Mouse (Mus musculus): ENCODE results near the gene Soga3. TPM values are rescaled to one million over a fixed set of nuclear protein-coding genes. Genes with fewer than 3 reads are reported as not detected.
A peak's percentile ranks its signal among the peaks of the same experiment; 100 is the strongest.

Soga3 gene
- total RNA-seq (2014; rRNA removed) (132 and 135 TPM in 2 replicates), polyA plus RNA-seq (2015; fragmentation: Nextera tagmentation; extraction: Ambion mirVana) (139 and 149 TPM in 2 replicates)

GRCm38 (mm10) chr10:29143566-29144335 is at the start of gene Soga3:
Soga3 (plus strand) TSS chr10:29143839.
- peak; percentile 74 for ATAC-seq
- DNase-seq (ENCODE audit: low spot score), result peak; percentile 92
- Histone ChIP-seq H3K27me3 (ENCODE audit: insufficient read depth, low read length) (no peaks in the 10 kb centered on the region), H3K4me3 (ENCODE audit: low read length) (peak within 1 kb of the TSS; percentile 70), H3K27ac (peak within 1 kb of the TSS; percentile 94), H3K9ac (replicated peaks; ENCODE audit: low read length) (peak within 1 kb of the TSS; percentile 69), H3K4me1 (ENCODE audit: insufficient read depth, low read length) (0 out of 2 replicates have a peak, but pooled peaks cover 6% of the 10 kb centered on the region), H3K9me3 (ENCODE audit: low read length) (no peaks in the 10 kb centered on the region), H3K36me3 (ENCODE audit: insufficient read depth, low read length) (no peaks in the 10 kb centered on the region), H3K4me2 (ENCODE audit: low read depth, low read length) (peak within 1 kb of the TSS; percentile 78)
- TF ChIP-seq CTCF (IDR thresholded peaks at IDR 0.05; ENCODE audit: low read depth), result no peak
- under 1% methylated on average over 34 of the region's 34 CpGs for WGBS

GRCm38 (mm10) chr10:29106962-29107361 is 36.7 kb upstream of the Soga3 start:
- no peaks in the 10 kb centered on the region for H3K36me3 ChIP-seq (ENCODE audit: insufficient read depth, low read length)
- WGBS, result 18% methylated on average over 4 of the region's 4 CpGs
- H3K27ac ChIP-seq, result no peak overlapping the region
- no peak for ATAC-seq
- no peak overlapping the region for H3K4me2 ChIP-seq (ENCODE audit: low read depth, low read length)
- DNase-seq (ENCODE audit: low spot score), result peak; percentile 28
- no peaks in the 10 kb centered on the region for H3K27me3 ChIP-seq (ENCODE audit: insufficient read depth, low read length)
- no peaks in the 10 kb centered on the region for H3K9me3 ChIP-seq (ENCODE audit: low read length)
- no peaks in the 10 kb centered on the region for H3K4me1 ChIP-seq (ENCODE audit: insufficient read depth, low read length)
- no peak overlapping the region for H3K9ac ChIP-seq (replicated peaks; ENCODE audit: low read length)
- peak; percentile 75 for TF ChIP-seq CTCF (IDR thresholded peaks at IDR 0.05; ENCODE audit: low read depth)
- no peak overlapping the region for H3K4me3 ChIP-seq (ENCODE audit: low read length)

- 0 out of 2 replicates have a peak, but pooled peaks cover 2% of the 10 kb centered on the region for H3K4me1 ChIP-seq (ENCODE audit: insufficient read depth, low read length)
- no peaks in the 10 kb centered on the region for H3K9me3 ChIP-seq (ENCODE audit: low read length)
- DNase-seq (ENCODE audit: low spot score) (peak; percentile 19), ATAC-seq (no peak)
- H3K4me3 ChIP-seq (ENCODE audit: low read length), result peak overlapping the region; percentile 70
- no peaks in the 10 kb centered on the region for H3K36me3 ChIP-seq (ENCODE audit: insufficient read depth, low read length)
- peak overlapping the region; percentile 69 for H3K9ac ChIP-seq (replicated peaks; ENCODE audit: low read length)
- no peak for TF ChIP-seq CTCF (IDR thresholded peaks at IDR 0.05; ENCODE audit: low read depth)
- H3K4me2 ChIP-seq (ENCODE audit: low read depth, low read length), result peak overlapping the region; percentile 78
- H3K27ac ChIP-seq, result peak overlapping the region; percentile 94; the same call in 1 of the 2 replicates
- WGBS, result 27% methylated on average over 7 of the region's 7 CpGs
- no peaks in the 10 kb centered on the region for H3K27me3 ChIP-seq (ENCODE audit: insufficient read depth, low read length)
Observed at GRCm38 (mm10) chr10:29142556-29143105, 1.0 kb upstream of the Soga3 start.

GRCm38 (mm10) chr10:29144612-29145405 is 1.2 kb downstream of the Soga3 start:
- Histone ChIP-seq H3K27ac (peak overlapping the region; percentile 94), H3K27me3 (ENCODE audit: insufficient read depth, low read length) (no peaks in the 10 kb centered on the region), H3K9ac (replicated peaks; ENCODE audit: low read length) (peak overlapping the region; percentile 69), H3K4me1 (ENCODE audit: insufficient read depth, low read length) (peaks cover 16% of the 10 kb centered on the region), H3K9me3 (ENCODE audit: low read length) (no peaks in the 10 kb centered on the region), H3K36me3 (ENCODE audit: insufficient read depth, low read length) (no peaks in the 10 kb centered on the region), H3K4me2 (ENCODE audit: low read depth, low read length) (peak overlapping the region; percentile 78), H3K4me3 (ENCODE audit: low read length) (peak overlapping the region; percentile 70)
- ATAC-seq, result no peak
- no peak for TF ChIP-seq CTCF (IDR thresholded peaks at IDR 0.05; ENCODE audit: low read depth)
- DNase-seq (ENCODE audit: low spot score), result peak; percentile 62
- 8% methylated on average over 10 of the region's 12 CpGs for WGBS

- peak; percentile 78 for DNase-seq (ENCODE audit: low spot score)
- H3K4me3 ChIP-seq (ENCODE audit: low read length), result peak overlapping the region; percentile 70
- ATAC-seq, result peak; percentile 66
- peak; percentile 56 for TF ChIP-seq CTCF (IDR thresholded peaks at IDR 0.05; ENCODE audit: low read depth)
- no peaks in the 10 kb centered on the region for H3K36me3 ChIP-seq (ENCODE audit: insufficient read depth, low read length)
- peak overlapping the region; percentile 95 for H3K9ac ChIP-seq (replicated peaks; ENCODE audit: low read length)
- H3K27me3 ChIP-seq (ENCODE audit: insufficient read depth, low read length), result no peaks in the 10 kb centered on the region
- no peaks in the 10 kb centered on the region for H3K9me3 ChIP-seq (ENCODE audit: low read length)
- peak overlapping the region; percentile 78 for H3K4me2 ChIP-seq (ENCODE audit: low read depth, low read length)
- WGBS, result under 1% methylated on average over 22 of the region's 22 CpGs
- H3K4me1 ChIP-seq (ENCODE audit: insufficient read depth, low read length), result peaks cover 20% of the 10 kb centered on the region
- peak overlapping the region; percentile 97 for H3K27ac ChIP-seq
Observed at GRCm38 (mm10) chr10:29146198-29146857, 2.7 kb downstream of the Soga3 start.
